Mouse (Mus musculus) lung, postnatal 0 days (tissue): Measurements from ENCODE around the gene Tubb5. TPM values are rescaled to one million over a fixed set of nuclear protein-coding genes. Genes with fewer than 3 reads are reported as not detected.

ENCODE experiments used
- ATAC-seq: fragments of 200-750 bp; cut with Nextera tagmentation; 2 replicates; pipeline ENCODE4 v1.8.0; 2017; ENCODE audit warnings: moderate library complexity
- DNase-seq: peaks from one replicate; pipeline ENCODE4 v3.0.0-alpha.2; 2016; ENCODE audit warnings: low spot score
- H3K27ac ChIP-seq: fragments of 300-500 bp; sonication (generic); 2 replicates; pipeline ENCODE4 v1.5.1; 2014; ENCODE audit warnings: antibody characterized with exemption, mild to moderate bottlenecking, low read length, mixed read lengths
- H3K27me3 ChIP-seq: fragments of 300-500 bp; sonication (generic); replicated peaks from 2 replicates; pipeline ENCODE4 v1.6.1; 2014; ENCODE audit warnings: low read length, mixed read lengths; ENCODE audit not compliant: insufficient read depth
- H3K36me3 ChIP-seq: fragments of 300-500 bp; sonication (generic); 2 replicates; pipeline ENCODE4 v1.6.1; 2014; ENCODE audit warnings: low read length, mixed read lengths; ENCODE audit not compliant: insufficient read depth
- H3K4me1 ChIP-seq: fragments of 300-500 bp; sonication (generic); 2 replicates; pipeline ENCODE4 v1.6.1; 2014; ENCODE audit warnings: antibody characterized with exemption, low read depth, low read length, mixed read lengths; ENCODE audit not compliant: insufficient read depth
- H3K4me2 ChIP-seq: fragments of 300-500 bp; sonication (generic); replicated peaks from 2 replicates; pipeline ENCODE4 v1.6.1; 2014; ENCODE audit warnings: low read depth, mild to moderate bottlenecking, low read length, moderate library complexity, mixed read lengths
- H3K4me3 ChIP-seq: fragments of 300-500 bp; sonication (generic); 2 replicates; pipeline ENCODE4 v1.5.1; 2014; ENCODE audit warnings: low read depth, low read length
- H3K9ac ChIP-seq: fragments of 300-500 bp; sonication (generic); replicated peaks from 2 replicates; pipeline ENCODE4 v1.6.1; 2014; ENCODE audit warnings: low read depth, mild to moderate bottlenecking
- H3K9me3 ChIP-seq: fragments of 300-500 bp; sonication (generic); 2 replicates; pipeline ENCODE4 v1.6.1; 2016; ENCODE audit warnings: low read length, mixed read lengths
- CTCF ChIP-seq: IDR thresholded peaks from 2 replicates; pipeline ENCODE4 v1.5.1; 2016; ENCODE audit warnings: antibody characterized with exemption, mild to moderate bottlenecking
- EP300 ChIP-seq: IDR thresholded peaks from 2 replicates; pipeline ENCODE4 v1.6.1; 2016; ENCODE audit warnings: antibody characterized with exemption, mild to moderate bottlenecking, control low read depth
- WGBS: fragments of 180-500 bp; shearing (Covaris S2); extraction: QIAGEN DNeasy Blood & Tissue Kit; methylation state at CpG from one replicate; pipeline ENCODE4 v1.1.7; 2014; 5-methylcytosine and 5-hydroxymethylcytosine counted together
- polyA plus RNA-seq: library from polyadenylated mRNA; unstranded; fragments of >200 nt; fragmentation: Nextera tagmentation; extraction: Ambion mirVana; gene quantifications from 2 replicates; pipeline ENCODE4 v1.2.1, GENCODE M21; 2015

The Tubb5 gene
- polyA plus RNA-seq, 1 experiment from 2014 or later, result 292 TPM

DNA sequence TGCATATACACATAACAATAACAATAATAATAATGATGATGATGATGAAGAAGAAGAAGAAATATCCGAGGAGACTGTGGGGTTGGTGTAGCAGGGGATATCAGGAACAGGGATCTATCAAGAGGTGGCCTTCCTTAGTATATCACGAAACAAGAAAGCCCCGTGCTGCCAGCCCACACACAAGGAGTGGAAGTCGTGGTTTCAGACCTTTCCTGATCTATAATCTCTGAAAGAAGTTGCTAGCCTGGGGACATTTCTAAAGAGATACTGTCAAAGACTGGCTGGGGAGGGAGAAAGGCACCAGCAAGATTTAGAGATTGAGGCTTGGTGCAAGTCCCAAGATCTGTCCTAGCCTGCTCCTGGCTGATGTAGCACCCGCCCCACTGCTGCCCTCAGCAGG, 41.3 kb downstream of the Tubb5 start:
- DNase-seq, result no peak

DNA sequence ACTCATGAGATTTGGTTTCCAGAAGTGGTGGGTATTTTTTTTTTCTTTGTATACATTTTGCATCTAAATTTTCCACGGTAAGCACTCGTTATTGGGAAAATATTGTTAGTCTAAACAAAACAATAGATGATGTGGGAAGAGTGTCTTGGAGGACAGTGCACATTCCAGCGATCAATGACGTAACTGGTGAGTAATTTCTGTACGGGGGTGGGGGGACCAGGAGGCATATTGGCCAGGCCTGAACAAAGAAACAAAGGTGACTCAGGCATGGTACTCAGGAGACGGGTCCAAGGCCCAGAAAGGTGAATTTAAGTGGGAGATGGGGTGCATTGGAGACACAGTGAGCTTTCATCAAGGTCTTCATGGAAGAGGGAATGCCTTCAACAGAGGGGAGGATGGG, 42.5 kb downstream of the Tubb5 start:
- TF ChIP-seq CTCF (no peak), EP300 (no peak)
- no peak overlapping the region for H3K27ac ChIP-seq
- H3K27me3 ChIP-seq, result no peaks in the 10 kb centered on the region
- 67% methylated on average over 6 of the region's 6 CpGs for WGBS
- H3K9ac ChIP-seq, result no peak overlapping the region
- no peak for ATAC-seq
- no peak for DNase-seq
- no peaks in the 10 kb centered on the region for H3K9me3 ChIP-seq
- H3K4me1 ChIP-seq, result peaks cover under 1% of the 10 kb centered on the region; the same call in 1 of the 2 replicates
- H3K36me3 ChIP-seq, result no peaks in the 10 kb centered on the region
- no peak overlapping the region for H3K4me2 ChIP-seq
- H3K4me3 ChIP-seq, result no peak overlapping the region

More for the DNA sequence above, 41.3 kb downstream of the Tubb5 start:
- Histone ChIP-seq H3K36me3 (no peaks in the 10 kb centered on the region), H3K4me1 (peaks cover 3% of the 10 kb centered on the region; the same call in 1 of the 2 replicates), H3K4me3 (no peak overlapping the region), H3K27me3 (no peaks in the 10 kb centered on the region), H3K4me2 (no peak overlapping the region), H3K9me3 (no peaks in the 10 kb centered on the region), H3K9ac (no peak overlapping the region), H3K27ac (no peak overlapping the region)
- WGBS, result 60% methylated on average over 5 of the region's 5 CpGs
- TF ChIP-seq EP300 (no peak), CTCF (no peak)
- no peak for ATAC-seq

DNA sequence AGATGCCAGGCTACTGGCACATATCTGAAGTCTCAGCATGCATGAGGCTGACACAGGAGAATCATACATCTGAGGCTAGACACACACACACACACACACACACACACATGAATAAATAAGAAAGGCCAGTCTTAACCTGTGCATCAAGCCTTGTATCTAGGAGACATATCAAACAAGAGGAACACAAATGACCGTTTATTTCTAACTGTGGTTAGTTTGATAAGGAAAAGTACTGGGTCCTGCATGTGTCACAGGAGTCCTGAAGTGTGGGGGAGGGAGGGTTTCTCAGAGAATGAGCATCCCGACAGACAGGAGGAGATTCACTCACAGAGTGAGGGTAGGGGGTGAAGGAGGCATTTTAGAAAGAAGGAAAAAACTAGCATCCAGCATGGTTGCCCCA, 43.0 kb downstream of the Tubb5 start:
- Histone ChIP-seq H3K27ac (no peak overlapping the region), H3K4me3 (no peak overlapping the region), H3K9me3 (no peaks in the 10 kb centered on the region), H3K9ac (no peak overlapping the region), H3K36me3 (no peaks in the 10 kb centered on the region), H3K27me3 (no peaks in the 10 kb centered on the region), H3K4me2 (no peak overlapping the region), H3K4me1 (no peaks in the 10 kb centered on the region)
- TF ChIP-seq CTCF (no peak), EP300 (no peak)
- ATAC-seq, result no peak
- WGBS, result 27% methylated on average over 2 of the region's 2 CpGs
- DNase-seq, result no peak

DNA sequence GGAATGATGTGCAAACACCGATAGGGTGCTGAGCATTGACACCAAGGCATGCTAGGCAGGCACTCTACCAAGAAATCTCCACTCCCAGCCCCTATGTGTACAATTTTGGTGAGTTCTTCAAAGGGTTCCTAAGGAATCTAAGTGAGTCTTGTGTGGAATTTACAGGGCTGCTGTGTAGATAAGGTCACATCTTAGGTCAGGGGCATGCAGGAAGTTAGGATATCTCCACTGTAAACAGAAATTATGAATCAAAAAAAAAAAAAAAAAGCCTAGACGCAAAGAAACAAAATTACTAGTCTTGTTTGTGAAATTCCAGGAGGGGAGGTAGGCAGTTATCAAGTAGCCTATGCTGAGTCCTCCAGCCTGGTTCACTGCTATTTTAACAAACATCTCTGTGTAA, 45.3 kb downstream of the Tubb5 start:
- DNase-seq (no peak), ATAC-seq (peak; percentile 50; the same call in 1 of the 2 replicates)
- H3K27me3 ChIP-seq, result no peaks in the 10 kb centered on the region
- 29% methylated on average over 2 of the region's 2 CpGs for WGBS
- H3K36me3 ChIP-seq, result no peaks in the 10 kb centered on the region
- TF ChIP-seq EP300 (peak; percentile 67), CTCF (no peak)
- no peak overlapping the region for H3K4me2 ChIP-seq
- no peak overlapping the region for H3K9ac ChIP-seq
- no peaks in the 10 kb centered on the region for H3K9me3 ChIP-seq
- H3K4me3 ChIP-seq, result no peak overlapping the region
- H3K4me1 ChIP-seq, result no peaks in the 10 kb centered on the region
- no peak overlapping the region for H3K27ac ChIP-seq

DNA sequence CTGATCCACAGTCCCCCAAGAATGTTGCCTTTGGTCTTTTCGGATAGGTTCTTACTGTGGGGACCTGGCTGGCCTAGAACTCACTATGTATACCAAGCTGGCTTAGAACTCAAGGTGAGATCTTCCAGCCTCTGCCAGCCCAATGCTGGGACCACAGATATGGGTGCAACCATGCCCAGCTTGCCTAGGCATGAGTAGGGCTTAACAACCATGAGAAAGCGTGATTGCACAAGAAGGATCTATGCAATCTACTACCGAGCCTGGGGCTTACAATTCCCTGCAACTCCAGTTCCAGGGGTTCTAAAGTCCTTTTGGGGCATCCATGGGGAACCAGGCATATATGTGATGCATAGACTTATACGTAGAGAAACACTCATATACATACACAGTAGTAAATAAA, 47.2 kb downstream of the Tubb5 start:
- Histone ChIP-seq H3K4me3 (no peak overlapping the region), H3K27ac (no peak overlapping the region), H3K36me3 (no peaks in the 10 kb centered on the region), H3K9me3 (no peaks in the 10 kb centered on the region), H3K9ac (no peak overlapping the region), H3K4me1 (no peaks in the 10 kb centered on the region), H3K27me3 (no peaks in the 10 kb centered on the region), H3K4me2 (no peak overlapping the region)
- no peak for TF ChIP-seq CTCF
- no peak for TF ChIP-seq EP300
- no peak for ATAC-seq
- WGBS, result 82% methylated on average over 4 of the region's 4 CpGs
- DNase-seq, result no peak

DNA sequence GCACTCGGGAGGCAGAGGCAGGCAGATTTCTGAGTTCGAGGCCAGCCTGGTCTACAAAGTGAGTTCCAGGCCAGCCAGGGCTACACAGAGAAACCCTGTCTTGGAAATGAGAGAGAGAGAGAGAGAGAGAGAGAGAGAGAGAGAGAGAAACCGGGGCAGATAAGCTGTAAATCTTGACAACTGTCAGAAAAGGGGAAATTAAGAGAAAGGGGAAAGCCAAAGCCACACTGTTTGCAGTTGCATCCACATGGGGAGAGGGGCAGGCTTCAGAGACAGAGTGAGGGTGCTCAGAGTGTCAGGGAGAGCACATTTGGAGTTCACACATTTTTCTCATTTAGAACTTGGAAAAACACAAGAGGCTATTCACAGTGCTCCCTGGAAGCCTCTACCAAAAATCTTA, 50.1 kb downstream of the Tubb5 start:
- Histone ChIP-seq H3K4me3 (no peak overlapping the region), H3K36me3 (no peaks in the 10 kb centered on the region), H3K27me3 (no peaks in the 10 kb centered on the region), H3K27ac (no peak overlapping the region), H3K4me1 (no peaks in the 10 kb centered on the region), H3K9me3 (no peaks in the 10 kb centered on the region), H3K4me2 (no peak overlapping the region), H3K9ac (no peak overlapping the region)
- DNase-seq (no peak), ATAC-seq (no peak)
- WGBS, result 64% methylated on average over 3 of the region's 3 CpGs
- no peak for TF ChIP-seq CTCF

DNA sequence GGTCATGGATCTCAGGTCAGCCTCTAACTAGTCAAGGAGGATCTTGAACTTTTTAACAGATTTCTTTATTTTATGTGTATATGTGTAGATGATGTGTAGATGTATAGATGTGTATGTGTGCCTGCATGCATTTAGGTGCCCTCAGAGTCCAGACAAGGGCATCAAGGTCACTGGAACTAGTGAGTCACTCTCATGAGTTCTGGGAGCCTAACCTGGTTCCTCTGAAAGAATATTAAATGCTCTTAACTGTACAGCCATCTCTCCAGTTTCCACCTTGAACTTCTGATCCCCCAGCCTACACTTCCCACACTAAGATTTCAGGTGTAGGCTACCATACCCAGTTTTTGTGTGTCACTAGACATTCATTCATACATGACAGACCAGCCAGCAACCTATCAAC, 50.6 kb downstream of the Tubb5 start:
- Histone ChIP-seq H3K4me1 (no peaks in the 10 kb centered on the region), H3K4me2 (no peak overlapping the region), H3K27me3 (no peaks in the 10 kb centered on the region), H3K36me3 (no peaks in the 10 kb centered on the region), H3K9me3 (no peaks in the 10 kb centered on the region), H3K27ac (no peak overlapping the region), H3K9ac (no peak overlapping the region), H3K4me3 (no peak overlapping the region)
- DNase-seq, result no peak
- TF ChIP-seq CTCF, result no peak
- no peak for TF ChIP-seq EP300
- no peak for ATAC-seq
